Mouse (Mus musculus) left cerebral cortex, postnatal 14 days (tissue): ENCODE data around the gene Cdh8. TPM values are rescaled to one million over a fixed set of nuclear protein-coding genes. Genes with fewer than 3 reads are reported as not detected.
A peak's percentile ranks its signal among the peaks of the same experiment; 100 is the strongest.
"Not testable (repeated sequence)": the region's sequence is repeated elsewhere in the genome, so short reads cannot be mapped to it uniquely, and the experiment has no call there.

Experiments
- DNase-seq, 2 experiments: peaks; one replicate each; pipeline ENCODE4 v3.0.0; 2021 to 2022; ENCODE audit warnings: low spot score in 2 of 2, mixed read lengths in 1 of 2
- intact Hi-C: fragments of 180-260 bp; cut with DNase I; formaldehyde crosslinking; loops from one replicate; pipeline ENCODE4 v1.15.1; 2025
- total RNA-seq, 2 experiments: library from RNA; stranded (reverse); gene quantifications; 2 replicates each; pipeline ENCODE4 v1.2.3; 2021

Cdh8 gene
- total RNA-seq, 2 experiments from 2014 or later = 76.8 to 78.1 TPM

GRCm38 (mm10) chr8:99314561-99314960 lies 101.7 kb downstream of the Cdh8 start:
- DNase-seq = no peak
- intact Hi-C loops = no loop called here

DNA sequence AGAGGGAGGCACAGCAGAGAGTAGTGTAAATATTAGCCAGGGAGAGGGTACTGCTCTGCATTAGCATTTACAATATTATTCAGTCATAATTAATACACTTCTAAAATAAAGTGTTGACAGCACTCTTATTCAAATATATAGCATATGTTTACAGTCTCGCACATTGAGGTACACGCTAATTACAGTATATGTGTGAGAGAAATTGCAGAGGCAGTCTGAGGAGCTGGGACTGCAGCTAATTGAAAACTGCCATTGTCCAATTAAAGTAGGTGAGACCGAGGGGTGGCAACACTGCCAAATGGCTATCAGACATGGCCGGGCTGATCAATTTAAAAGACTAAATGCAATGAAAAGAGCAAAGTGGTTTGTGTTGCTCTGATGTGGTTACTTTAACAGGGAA lies 112.1 kb downstream of the Cdh8 start:
- no peak for DNase-seq
- intact Hi-C loops = no loop called here

- intact Hi-C loops = no loop called here
- DNase-seq = no peak
These were observed 126.1 kb downstream of the Cdh8 start for GRCm38 (mm10) chr8:99290201-99290600.

DNA sequence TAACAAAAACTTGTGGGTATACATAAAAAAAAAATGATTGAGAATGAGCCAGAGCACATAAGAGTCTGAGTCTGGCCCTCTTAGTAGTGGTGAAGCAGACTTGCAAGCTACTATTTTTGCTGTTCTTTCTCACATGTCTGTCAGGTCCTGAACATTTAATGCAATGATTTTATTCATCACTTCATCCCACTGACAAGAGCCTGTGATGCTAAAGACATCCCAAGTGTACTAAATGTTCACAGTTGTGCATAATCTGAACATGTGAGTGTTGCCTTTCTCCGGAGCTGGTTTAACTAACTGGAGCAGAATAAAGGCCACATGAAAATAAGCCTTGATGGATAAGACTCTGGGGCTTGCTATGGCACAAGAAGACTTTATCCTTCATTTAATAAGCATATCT lies 131.2 kb downstream of the Cdh8 start:
- intact Hi-C loops = no loop called here
- DNase-seq = peak in 1 of 2 experiments; percentile 25

DNA sequence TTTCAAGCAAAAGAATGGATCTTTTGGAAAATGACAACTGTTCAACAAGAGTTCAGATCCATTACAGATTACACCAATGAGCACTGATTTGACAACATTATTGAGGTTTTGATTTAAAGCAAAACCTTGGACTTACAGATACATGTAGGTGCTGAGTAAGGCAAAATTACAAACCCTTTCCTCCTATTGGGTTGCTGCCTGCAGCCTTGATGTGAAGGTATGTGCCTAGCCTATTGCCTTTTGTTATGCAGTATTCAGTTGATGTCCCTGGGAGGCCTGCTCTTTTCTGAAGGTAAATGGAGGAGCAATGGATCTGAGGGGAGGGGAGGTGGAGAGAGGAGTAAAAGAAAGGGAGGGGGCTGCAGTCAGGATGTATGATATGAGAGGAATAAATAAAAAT lies 135.9 kb downstream of the Cdh8 start:
- intact Hi-C loops = no loop called here

GRCm38 (mm10) chr8:99267133-99267532 lies 149.1 kb downstream of the Cdh8 start:
- intact Hi-C loops = no loop called here

More for the DNA sequence above, 135.9 kb downstream of the Cdh8 start:
- no peak for DNase-seq

GRCm38 (mm10) chr8:99234372-99234771 lies 181.9 kb downstream of the Cdh8 start:
- intact Hi-C loops = no loop called here
- peak in 1 of 2 experiments; percentile 17 for DNase-seq

More at GRCm38 (mm10) chr8:99267133-99267532, 149.1 kb downstream of the Cdh8 start:
- DNase-seq = peak in 1 of 2 experiments; percentile 7

GRCm38 (mm10) chr8:99223697-99224096 lies 192.6 kb downstream of the Cdh8 start:
- peak; percentile 10 to 35 for DNase-seq
- intact Hi-C loops = loop anchor here (10.0 kb wide), 1 partner anchor 191 kb away; the partner anchor contains the start of gene Cdh8

- intact Hi-C loops = no loop called here
- no peak for DNase-seq
These were observed 211.1 kb downstream of the Cdh8 start for GRCm38 (mm10) chr8:99205194-99205593.

DNA sequence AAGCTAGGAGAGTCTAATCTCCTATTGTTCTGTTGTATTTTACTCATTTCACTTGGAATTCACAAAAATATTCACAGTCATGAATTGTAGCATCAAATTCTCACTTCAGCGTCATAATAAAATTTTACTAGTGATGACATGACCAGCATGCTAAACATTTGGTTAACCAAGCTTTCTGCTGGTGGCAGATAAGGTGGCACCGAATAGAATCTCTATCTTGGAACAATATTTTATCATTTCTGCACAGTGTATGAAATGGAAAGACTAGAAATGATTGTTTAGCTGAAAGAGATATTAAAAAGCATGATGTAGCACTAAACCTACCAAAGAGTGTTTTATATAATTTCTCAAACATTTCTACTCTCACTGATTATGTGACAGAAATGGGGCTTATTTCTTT lies 225.6 kb downstream of the Cdh8 start:
- intact Hi-C loops = no loop called here
- no peak for DNase-seq

- DNase-seq = no peak
- intact Hi-C loops = no loop called here
These were observed 229.4 kb downstream of the Cdh8 start for GRCm38 (mm10) chr8:99186879-99187278.

- intact Hi-C loops = no loop called here
- DNase-seq = peak; percentile 8 to 9
These were observed 232.1 kb downstream of the Cdh8 start for GRCm38 (mm10) chr8:99184186-99184585.

- intact Hi-C loops = no loop called here
- no peak for DNase-seq
These were observed 249.3 kb downstream of the Cdh8 start for GRCm38 (mm10) chr8:99166966-99167365.

DNA sequence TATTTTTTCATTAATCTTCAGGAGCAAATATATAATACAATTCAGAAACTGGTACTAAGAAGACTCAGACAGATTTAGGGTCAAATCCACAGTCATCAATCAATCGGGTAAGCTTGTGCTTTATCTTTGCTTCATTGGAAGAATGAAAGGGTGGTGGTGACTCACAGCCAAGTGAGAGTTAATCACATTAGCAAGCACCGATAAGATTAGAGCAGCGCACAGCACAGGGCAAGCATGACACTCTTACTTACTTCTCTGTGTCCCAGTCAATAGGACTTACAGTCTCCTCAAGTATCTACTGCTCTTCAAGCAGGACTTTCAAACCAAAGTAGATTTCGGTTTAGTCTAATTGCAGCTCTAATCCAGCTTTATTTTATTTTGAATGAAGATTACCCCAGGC lies 254.6 kb downstream of the Cdh8 start:
- DNase-seq = no peak
- intact Hi-C loops = no loop called here

- no peak for DNase-seq
- intact Hi-C loops = no loop called here
These were observed 270.8 kb downstream of the Cdh8 start for GRCm38 (mm10) chr8:99145436-99145835.

- intact Hi-C loops, DNase-seq: not testable (repeated sequence)
These were observed 271.5 kb downstream of the Cdh8 start for GRCm38 (mm10) chr8:99144761-99145160.

GRCm38 (mm10) chr8:99098453-99098852 lies 317.8 kb downstream of the Cdh8 start:
- DNase-seq = no peak
- intact Hi-C loops = no loop called here

GRCm38 (mm10) chr8:99051344-99051743 lies 364.9 kb downstream of the Cdh8 start:
- no peak for DNase-seq
- intact Hi-C loops = no loop called here

GRCm38 (mm10) chr8:99048664-99049363 lies 367.5 kb downstream of the Cdh8 start:
- intact Hi-C loops = no loop called here
- DNase-seq = no peak

DNA sequence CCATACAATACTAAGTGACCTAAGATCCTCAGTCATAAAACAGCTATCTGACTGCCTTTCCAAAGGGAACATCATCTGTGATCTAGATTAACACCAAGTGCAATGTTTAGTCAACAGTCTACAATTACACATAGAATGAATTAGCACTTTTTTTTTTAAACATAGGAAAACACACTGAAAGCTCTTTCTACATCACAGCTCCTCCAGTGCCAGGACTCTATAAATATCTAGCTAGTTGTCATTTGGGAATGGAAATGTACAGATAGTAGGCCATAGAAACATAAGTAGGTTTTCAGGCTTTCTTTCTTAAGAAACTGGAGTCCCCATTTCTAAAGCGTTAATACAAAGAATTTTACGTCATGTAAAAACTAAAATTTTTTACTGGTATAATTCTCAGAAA lies 375.8 kb downstream of the Cdh8 start:
- intact Hi-C loops = no loop called here

GRCm38 (mm10) chr8:99031060-99031459 lies 385.2 kb downstream of the Cdh8 start:
- intact Hi-C loops = no loop called here

More for the DNA sequence above, 375.8 kb downstream of the Cdh8 start:
- peak in 1 of 2 experiments; percentile 37 for DNase-seq

More at GRCm38 (mm10) chr8:99031060-99031459, 385.2 kb downstream of the Cdh8 start:
- DNase-seq = no peak
